Mouse (Mus musculus): ENCODE measurements around the gene Olfml3. TPM values are rescaled to one million over a fixed set of nuclear protein-coding genes. Genes with fewer than 3 reads are reported as not detected.

Gene Olfml3
- total and polyA plus RNA-seq, 3 experiments = 0.60 to 0.75 TPM; not detected in 1

GRCm38 (mm10) chr3:103778660-103779059, 40.9 kb upstream of the Olfml3 start:
- peaks cover 52% of the 10 kb centered on the region for H3K36me3 ChIP-seq (replicated peaks)
- TF ChIP-seq CTCF (IDR thresholded peaks at IDR 0.05; ENCODE audit: low read depth, low read length) = no peak
- TF ChIP-seq TAL1 (conservative IDR thresholded peaks at IDR 0.05; ENCODE audit: low read depth, low read length) = no peak
- no peak for TF ChIP-seq GATA2 (IDR thresholded peaks at IDR 0.05; ENCODE audit: borderline replicate concordance, low read depth, low read length)
- no peak for TF ChIP-seq POLR2AphosphoS5 (IDR thresholded peaks at IDR 0.05; ENCODE audit: insufficient replicate concordance, low read depth, low read length)
- TF ChIP-seq GATA1 (IDR thresholded peaks at IDR 0.05; ENCODE audit: borderline replicate concordance, low read length) = no peak
- DNase-seq (ENCODE audit: low spot score) = no peak

GRCm38 (mm10) chr3:103777940-103778339, 40.1 kb upstream of the Olfml3 start:
- ATAC-seq (ENCODE audit: extremely low read depth, insufficient number of reproducible peaks, low FRiP score, poor library complexity, severe bottlenecking) (no peak), DNase-seq (ENCODE audit: low spot score) (no peak)
- Histone ChIP-seq H3K4me3 (ENCODE audit: low read depth, low read length) (no peak overlapping the region), H3K27me3 (ENCODE audit: insufficient read depth, low read length) (no peaks in the 10 kb centered on the region), H3K4me1 (ENCODE audit: insufficient read depth, low read depth, low read length) (peaks cover 63% of the 10 kb centered on the region), H3K9me3 (replicated peaks) (no peaks in the 10 kb centered on the region), H3K36me3 (replicated peaks) (peaks cover 55% of the 10 kb centered on the region)
- TF ChIP-seq TAL1 (conservative IDR thresholded peaks at IDR 0.05; ENCODE audit: low read depth, low read length) (no peak), CTCF (IDR thresholded peaks at IDR 0.05; ENCODE audit: low read depth, low read length) (no peak), GATA1 (IDR thresholded peaks at IDR 0.05; ENCODE audit: borderline replicate concordance, low read length) (no peak), POLR2AphosphoS5 (IDR thresholded peaks at IDR 0.05; ENCODE audit: insufficient replicate concordance, low read depth, low read length) (no peak), GATA2 (IDR thresholded peaks at IDR 0.05; ENCODE audit: borderline replicate concordance, low read depth, low read length) (no peak)

More at GRCm38 (mm10) chr3:103778660-103779059, 40.9 kb upstream of the Olfml3 start:
- Histone ChIP-seq H3K9me3 (replicated peaks) (no peaks in the 10 kb centered on the region), H3K4me1 (ENCODE audit: insufficient read depth, low read depth, low read length) (peaks cover 63% of the 10 kb centered on the region), H3K4me3 (ENCODE audit: low read depth, low read length) (no peak overlapping the region), H3K27me3 (ENCODE audit: insufficient read depth, low read length) (no peaks in the 10 kb centered on the region)
- no peak for ATAC-seq (ENCODE audit: extremely low read depth, insufficient number of reproducible peaks, low FRiP score, poor library complexity, severe bottlenecking)

- no peak for TF ChIP-seq CTCF (IDR thresholded peaks at IDR 0.05; ENCODE audit: low read depth, low read length)
- no peak for TF ChIP-seq GATA2 (IDR thresholded peaks at IDR 0.05; ENCODE audit: borderline replicate concordance, low read depth, low read length)
- TF ChIP-seq GATA1 (IDR thresholded peaks at IDR 0.05; ENCODE audit: borderline replicate concordance, low read length) = no peak
- TF ChIP-seq POLR2AphosphoS5 (IDR thresholded peaks at IDR 0.05; ENCODE audit: insufficient replicate concordance, low read depth, low read length) = no peak
- TF ChIP-seq TAL1 (conservative IDR thresholded peaks at IDR 0.05; ENCODE audit: low read depth, low read length) = no peak
- ATAC-seq (ENCODE audit: extremely low read depth, insufficient number of reproducible peaks, low FRiP score, poor library complexity, severe bottlenecking) (no peak), DNase-seq (ENCODE audit: low spot score) (no peak)
- no peaks in the 10 kb centered on the region for H3K27me3 ChIP-seq (ENCODE audit: insufficient read depth, low read length)
- no peak overlapping the region for H3K4me3 ChIP-seq (ENCODE audit: low read depth, low read length)
- H3K4me1 ChIP-seq (ENCODE audit: insufficient read depth, low read depth, low read length) = peaks cover 35% of the 10 kb centered on the region
- peaks cover 79% of the 10 kb centered on the region for H3K36me3 ChIP-seq (replicated peaks)
- H3K9me3 ChIP-seq (replicated peaks) = no peaks in the 10 kb centered on the region
These were observed 36.2 kb upstream of the Olfml3 start for GRCm38 (mm10) chr3:103774009-103774408.

GRCm38 (mm10) chr3:103773508-103773907, 35.7 kb upstream of the Olfml3 start:
- Histone ChIP-seq H3K4me1 (ENCODE audit: insufficient read depth, low read depth, low read length) (peaks cover 31% of the 10 kb centered on the region), H3K9me3 (replicated peaks) (no peaks in the 10 kb centered on the region), H3K36me3 (replicated peaks) (peaks cover 79% of the 10 kb centered on the region), H3K27me3 (ENCODE audit: insufficient read depth, low read length) (no peaks in the 10 kb centered on the region), H3K4me3 (ENCODE audit: low read depth, low read length) (no peak overlapping the region)
- ATAC-seq (ENCODE audit: extremely low read depth, insufficient number of reproducible peaks, low FRiP score, poor library complexity, severe bottlenecking) (no peak), DNase-seq (ENCODE audit: low spot score) (no peak)
- TF ChIP-seq GATA1 (IDR thresholded peaks at IDR 0.05; ENCODE audit: borderline replicate concordance, low read length) = no peak
- no peak for TF ChIP-seq CTCF (IDR thresholded peaks at IDR 0.05; ENCODE audit: low read depth, low read length)
- TF ChIP-seq TAL1 (conservative IDR thresholded peaks at IDR 0.05; ENCODE audit: low read depth, low read length) = no peak
- TF ChIP-seq GATA2 (IDR thresholded peaks at IDR 0.05; ENCODE audit: borderline replicate concordance, low read depth, low read length) = no peak
- no peak for TF ChIP-seq POLR2AphosphoS5 (IDR thresholded peaks at IDR 0.05; ENCODE audit: insufficient replicate concordance, low read depth, low read length)

GRCm38 (mm10) chr3:103772846-103773245, 35.0 kb upstream of the Olfml3 start:
- no peaks in the 10 kb centered on the region for H3K27me3 ChIP-seq (ENCODE audit: insufficient read depth, low read length)
- DNase-seq (ENCODE audit: low spot score) = no peak
- TF ChIP-seq GATA2 (IDR thresholded peaks at IDR 0.05; ENCODE audit: borderline replicate concordance, low read depth, low read length) = no peak
- TF ChIP-seq CTCF (IDR thresholded peaks at IDR 0.05; ENCODE audit: low read depth, low read length) = no peak
- no peak for TF ChIP-seq POLR2AphosphoS5 (IDR thresholded peaks at IDR 0.05; ENCODE audit: insufficient replicate concordance, low read depth, low read length)
- TF ChIP-seq TAL1 (conservative IDR thresholded peaks at IDR 0.05; ENCODE audit: low read depth, low read length) = no peak
- no peak for TF ChIP-seq GATA1 (IDR thresholded peaks at IDR 0.05; ENCODE audit: borderline replicate concordance, low read length)
- H3K9me3 ChIP-seq (replicated peaks) = no peaks in the 10 kb centered on the region
- peaks cover 26% of the 10 kb centered on the region for H3K4me1 ChIP-seq (ENCODE audit: insufficient read depth, low read depth, low read length)
- peaks cover 79% of the 10 kb centered on the region for H3K36me3 ChIP-seq (replicated peaks)
- ATAC-seq (ENCODE audit: extremely low read depth, insufficient number of reproducible peaks, low FRiP score, poor library complexity, severe bottlenecking) = peak; percentile 40; the same call in 1 of the 2 replicates
- H3K4me3 ChIP-seq (ENCODE audit: low read depth, low read length) = no peak overlapping the region

GRCm38 (mm10) chr3:103771531-103772130, 33.8 kb upstream of the Olfml3 start:
- peaks cover 19% of the 10 kb centered on the region for H3K4me1 ChIP-seq (ENCODE audit: insufficient read depth, low read depth, low read length)
- ATAC-seq (ENCODE audit: extremely low read depth, insufficient number of reproducible peaks, low FRiP score, poor library complexity, severe bottlenecking) = no peak
- no peaks in the 10 kb centered on the region for H3K9me3 ChIP-seq (replicated peaks)
- H3K27me3 ChIP-seq (ENCODE audit: insufficient read depth, low read length) = no peaks in the 10 kb centered on the region
- no peak overlapping the region for H3K4me3 ChIP-seq (ENCODE audit: low read depth, low read length)
- DNase-seq (ENCODE audit: low spot score) = no peak
- TF ChIP-seq CTCF (IDR thresholded peaks at IDR 0.05; ENCODE audit: low read depth, low read length) (no peak), GATA1 (IDR thresholded peaks at IDR 0.05; ENCODE audit: borderline replicate concordance, low read length) (no peak), GATA2 (IDR thresholded peaks at IDR 0.05; ENCODE audit: borderline replicate concordance, low read depth, low read length) (no peak), POLR2AphosphoS5 (IDR thresholded peaks at IDR 0.05; ENCODE audit: insufficient replicate concordance, low read depth, low read length) (no peak), TAL1 (conservative IDR thresholded peaks at IDR 0.05; ENCODE audit: low read depth, low read length) (no peak)
- peaks cover 77% of the 10 kb centered on the region for H3K36me3 ChIP-seq (replicated peaks)

Data from G1E (cell line).